Mouse (Mus musculus) heart, adult 2 months (tissue): ENCODE measurements around the gene Ccl24. TPM values are rescaled to one million over a fixed set of nuclear protein-coding genes. Genes with fewer than 3 reads are reported as not detected.

Source experiments
- DNase-seq, 2 experiments: peaks; one replicate each; pipeline ENCODE4 v3.0.0; 2021
- H3K27ac ChIP-seq: fragments of 200-600 bp; 2 replicates; pipeline ENCODE4 v1.8.1; 2022
- H3K27me3 ChIP-seq: fragments of 200-500 bp; 2 replicates; pipeline ENCODE4 v1.6.1; 2012; ENCODE audit warnings: mild to moderate bottlenecking, low read length, inconsistent platforms, mixed read lengths; ENCODE audit not compliant: control insufficient read depth, insufficient read depth
- H3K36me3 ChIP-seq: fragments of 200-500 bp; 2 replicates; pipeline ENCODE4 v1.6.1; 2012; ENCODE audit warnings: low read length, inconsistent platforms; ENCODE audit not compliant: control insufficient read depth, insufficient read depth
- H3K4me1 ChIP-seq: fragments of 200-500 bp; 2 replicates; pipeline ENCODE4 v1.6.1; 2011; ENCODE audit warnings: low read length; ENCODE audit not compliant: control insufficient read depth, insufficient read depth
- H3K4me3 ChIP-seq: fragments of 200-600 bp; 2 replicates; pipeline ENCODE4 v1.8.1; 2022
- H3K79me2 ChIP-seq: fragments of 200-500 bp; replicated peaks from 2 replicates; pipeline ENCODE4 v1.6.1; 2012; ENCODE audit warnings: mild to moderate bottlenecking, inconsistent platforms, low read length, moderate library complexity, mixed read lengths; ENCODE audit not compliant: control insufficient read depth, insufficient read depth
- H3K9ac ChIP-seq: fragments of 200-500 bp; 2 replicates; pipeline ENCODE4 v1.6.1; 2012; ENCODE audit warnings: low read depth, mild to moderate bottlenecking, control low read depth, inconsistent platforms, low read length, mixed read lengths
- CTCF ChIP-seq: fragments of 200-600 bp; IDR thresholded peaks from 2 replicates; pipeline ENCODE4 v1.8.1; 2022; ENCODE audit warnings: antibody characterized with exemption, mild to moderate bottlenecking, moderate library complexity
- EP300 ChIP-seq: fragments of 200-500 bp; IDR thresholded peaks from 2 replicates; pipeline ENCODE4 v1.6.1; 2011; ENCODE audit warnings: low read depth, low read length, control low read depth; ENCODE audit not compliant: insufficient read depth
- POLR2A ChIP-seq: fragments of 200-500 bp; IDR thresholded peaks from 2 replicates; pipeline ENCODE4 v1.6.1; 2011; ENCODE audit warnings: mild to moderate bottlenecking, low read depth, low read length, control low read depth; ENCODE audit not compliant: insufficient read depth
- WGBS: fragments of 180-500 bp; shearing (Covaris S2); methylation state at CpG from one replicate; pipeline ENCODE4 v1.1.7; 2018; 5-methylcytosine and 5-hydroxymethylcytosine counted together
- intact Hi-C: fragments of 180-260 bp; cut with DNase I; formaldehyde crosslinking; loops from one replicate; pipeline ENCODE4 v1.15.1; 2025
- polyA plus RNA-seq: library from polyadenylated mRNA; depleted of rRNA; stranded (reverse); fragments of >200 nt; gene quantifications from 2 replicates; pipeline ENCODE4 v1.2.3, GENCODE M21; 2012
- total RNA-seq, 2 experiments: library from RNA; stranded (reverse); gene quantifications; 2 replicates each; pipeline ENCODE4 v1.2.3; 2021

Ccl24 gene
- total and polyA plus RNA-seq, 3 experiments: 2.6 to 3.2 (median 2.6) TPM

- Histone ChIP-seq H3K79me2 (no peaks in the 10 kb centered on the region), H3K4me1 (no peaks in the 10 kb centered on the region), H3K27ac (no peak overlapping the region), H3K4me3 (no peak overlapping the region), H3K36me3 (no peaks in the 10 kb centered on the region), H3K27me3 (no peaks in the 10 kb centered on the region), H3K9ac (no peak overlapping the region)
- 49% methylated on average over 6 of the region's 6 CpGs for WGBS
- TF ChIP-seq POLR2A (no peak), CTCF (no peak), EP300 (no peak)
- intact Hi-C loops: no loop called here
- no peak for DNase-seq
Measured at GRCm38 (mm10) chr5:135568698-135569097, 4.2 kb downstream of the Ccl24 start.

DNA sequence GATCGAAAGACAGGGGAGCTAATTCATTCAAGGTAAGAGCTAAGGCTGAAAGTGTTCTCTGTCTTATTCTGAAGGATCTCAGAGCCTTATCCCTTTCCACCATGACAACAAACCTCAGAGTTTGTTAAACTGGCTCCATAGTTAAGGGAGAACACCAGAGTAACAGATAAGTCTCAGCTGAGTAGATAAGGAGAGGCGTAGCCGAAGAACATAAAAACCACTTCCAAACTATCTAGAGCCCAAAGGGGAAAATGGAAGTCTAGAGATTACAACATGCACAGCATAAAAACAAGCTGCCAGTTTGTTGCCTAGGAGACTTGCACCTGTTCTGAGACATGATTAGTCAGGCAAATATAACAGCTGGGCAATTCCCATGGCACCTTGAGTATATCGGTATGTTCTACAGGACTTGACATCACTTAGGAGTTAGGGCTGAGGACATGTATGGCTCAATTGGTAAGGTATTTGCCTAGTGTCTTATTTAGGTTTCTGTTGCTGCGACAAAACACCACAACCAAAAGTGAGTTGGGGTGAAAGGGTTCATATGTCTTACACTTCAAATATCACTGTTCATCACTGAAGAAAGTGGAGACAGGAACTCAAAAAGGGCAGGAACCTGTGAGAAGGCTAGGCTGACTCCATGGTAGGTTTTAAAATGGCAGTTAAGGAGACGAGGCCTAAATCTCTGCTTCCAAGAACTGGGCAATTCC is 5.1 kb downstream of the Ccl24 start:
- intact Hi-C loops: no loop called here

DNA sequence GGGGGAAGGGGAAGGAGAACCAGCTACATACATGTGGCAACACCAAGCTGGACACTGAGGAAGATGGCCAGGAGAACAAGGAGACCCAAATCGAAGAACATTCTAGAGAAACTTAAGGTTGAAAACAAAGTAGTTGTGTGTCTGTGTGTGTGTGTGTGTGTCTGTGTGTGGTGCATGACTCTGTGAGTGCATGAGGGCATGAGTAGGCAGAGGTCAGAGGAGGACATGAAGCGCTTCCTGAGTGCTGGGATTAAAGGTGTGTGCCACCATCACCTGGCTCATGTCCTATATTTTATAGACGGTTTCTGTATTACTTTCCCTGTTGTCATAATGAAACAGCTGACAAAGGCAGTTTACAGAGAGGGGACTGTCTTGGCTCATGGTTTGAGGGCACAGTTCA is 9.4 kb downstream of the Ccl24 start, which contains the start of gene Ccl26:
Gene Ccl26 (minus strand): TSS at position 101 of the 400 bp plus-strand sequence.
- H3K79me2 ChIP-seq: no peaks in the 10 kb centered on the region
- H3K9ac ChIP-seq: no peak within 1 kb of the TSS
- H3K27ac ChIP-seq: no peak within 1 kb of the TSS
- no peaks in the 10 kb centered on the region for H3K36me3 ChIP-seq
- intact Hi-C loops: no loop called here
- no peak for TF ChIP-seq EP300
- no peak for TF ChIP-seq CTCF
- no peak for TF ChIP-seq POLR2A
- no peak for DNase-seq
- H3K4me1 ChIP-seq: no peaks in the 10 kb centered on the region
- H3K4me3 ChIP-seq: no peak within 1 kb of the TSS
- no peaks in the 10 kb centered on the region for H3K27me3 ChIP-seq
- 70% methylated on average over 3 of the region's 3 CpGs for WGBS

More for the DNA sequence above, 5.1 kb downstream of the Ccl24 start:
- Histone ChIP-seq H3K4me1 (no peaks in the 10 kb centered on the region), H3K9ac (no peak overlapping the region), H3K27ac (no peak overlapping the region), H3K36me3 (no peaks in the 10 kb centered on the region), H3K79me2 (no peaks in the 10 kb centered on the region), H3K27me3 (no peaks in the 10 kb centered on the region), H3K4me3 (no peak overlapping the region)
- DNase-seq: no peak
- WGBS: 68% methylated on average over 6 of the region's 6 CpGs
- no peak for TF ChIP-seq EP300
- TF ChIP-seq POLR2A: no peak
- no peak for TF ChIP-seq CTCF

DNA sequence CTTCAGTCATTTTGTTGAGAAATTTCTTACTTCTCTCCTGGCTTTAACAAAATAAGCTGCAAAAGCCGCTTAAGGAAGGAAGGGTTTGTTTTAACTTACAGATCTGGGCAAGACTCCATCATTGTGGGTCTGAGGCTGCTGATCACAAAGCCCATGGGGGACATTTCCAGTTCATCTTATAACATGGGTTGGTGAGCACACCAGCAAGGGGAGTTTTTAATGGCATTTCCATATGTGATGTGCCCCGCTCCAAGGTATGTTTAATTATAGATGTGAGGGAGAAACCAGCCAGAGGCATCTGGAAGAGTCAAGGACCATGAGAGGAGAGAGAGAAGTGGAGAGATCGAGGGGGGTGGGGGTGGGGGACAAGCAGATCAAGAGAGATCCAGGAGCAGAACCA is 15.2 kb downstream of the Ccl24 start:
- no peak for DNase-seq
- H3K4me3 ChIP-seq: no peak overlapping the region
- no peak overlapping the region for H3K9ac ChIP-seq
- no peaks in the 10 kb centered on the region for H3K36me3 ChIP-seq
- H3K4me1 ChIP-seq: no peaks in the 10 kb centered on the region
- H3K27me3 ChIP-seq: no peaks in the 10 kb centered on the region
- intact Hi-C loops: no loop called here
- no peak for TF ChIP-seq CTCF
- TF ChIP-seq EP300: no peak
- no peak for TF ChIP-seq POLR2A
- no peaks in the 10 kb centered on the region for H3K79me2 ChIP-seq
- 34% methylated on average over 3 of the region's 3 CpGs for WGBS
- H3K27ac ChIP-seq: no peak overlapping the region

DNA sequence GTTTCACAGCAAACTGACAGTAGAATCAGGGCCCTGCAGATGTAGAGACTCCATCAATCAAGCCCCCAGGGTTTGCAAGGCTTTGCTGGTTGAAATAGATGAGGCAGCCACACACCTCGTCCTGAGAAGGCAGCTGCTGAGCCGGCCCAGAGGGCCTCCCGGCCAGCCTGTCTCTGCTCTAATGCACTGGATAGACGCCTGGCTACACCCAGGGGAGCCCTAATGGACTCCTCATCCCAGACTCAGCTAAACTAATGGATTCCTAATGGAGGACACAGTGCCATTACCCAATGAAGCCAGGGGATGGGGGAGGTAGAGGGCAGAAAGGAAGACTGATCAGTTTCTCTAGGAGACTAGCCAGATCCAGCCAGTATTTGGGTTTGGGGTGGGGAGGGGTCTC is 15.8 kb downstream of the Ccl24 start:
- Histone ChIP-seq H3K4me1 (no peaks in the 10 kb centered on the region), H3K27me3 (no peaks in the 10 kb centered on the region), H3K27ac (no peak overlapping the region), H3K9ac (no peak overlapping the region), H3K4me3 (no peak overlapping the region), H3K79me2 (no peaks in the 10 kb centered on the region), H3K36me3 (no peaks in the 10 kb centered on the region)
- 38% methylated on average over 4 of the region's 4 CpGs for WGBS
- intact Hi-C loops: no loop called here
- TF ChIP-seq EP300 (no peak), POLR2A (no peak), CTCF (no peak)
- DNase-seq: no peak

DNA sequence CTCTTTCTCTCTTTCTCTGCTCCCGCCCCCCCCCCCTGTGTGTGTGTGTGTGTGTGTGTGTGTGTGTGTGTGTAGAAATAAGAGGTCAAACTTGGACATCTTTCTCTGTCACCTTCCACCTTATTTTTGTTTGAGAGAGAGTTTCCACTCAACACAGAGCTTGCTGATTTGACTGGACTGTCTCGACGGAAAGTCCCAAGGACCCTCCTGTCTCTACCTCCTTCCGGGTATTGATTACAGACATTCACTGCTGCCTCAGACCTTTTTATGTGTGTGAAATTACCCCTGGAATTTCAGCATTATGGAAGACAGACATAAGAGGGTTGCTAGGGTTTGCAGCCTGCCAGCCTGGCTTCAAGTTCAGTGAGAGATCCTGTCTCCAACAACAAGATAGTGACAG is 16.6 kb downstream of the Ccl24 start:
- Histone ChIP-seq H3K4me3 (no peak overlapping the region), H3K27ac (no peak overlapping the region), H3K4me1 (no peaks in the 10 kb centered on the region), H3K36me3 (no peaks in the 10 kb centered on the region), H3K79me2 (no peaks in the 10 kb centered on the region), H3K9ac (no peak overlapping the region), H3K27me3 (no peaks in the 10 kb centered on the region)
- WGBS: 60% methylated on average over 4 of the region's 4 CpGs
- intact Hi-C loops: no loop called here
- DNase-seq: no peak
- no peak for TF ChIP-seq EP300
- TF ChIP-seq POLR2A: no peak
- TF ChIP-seq CTCF: no peak
